Mouse (Mus musculus): ENCODE results near the gene Ptcd3. TPM values are rescaled to one million over a fixed set of nuclear protein-coding genes. Genes with fewer than 3 reads are reported as not detected.

Gene Ptcd3
- total and polyA plus RNA-seq, 3 experiments: 93.5 to 156 (median 94.3) TPM

DNA sequence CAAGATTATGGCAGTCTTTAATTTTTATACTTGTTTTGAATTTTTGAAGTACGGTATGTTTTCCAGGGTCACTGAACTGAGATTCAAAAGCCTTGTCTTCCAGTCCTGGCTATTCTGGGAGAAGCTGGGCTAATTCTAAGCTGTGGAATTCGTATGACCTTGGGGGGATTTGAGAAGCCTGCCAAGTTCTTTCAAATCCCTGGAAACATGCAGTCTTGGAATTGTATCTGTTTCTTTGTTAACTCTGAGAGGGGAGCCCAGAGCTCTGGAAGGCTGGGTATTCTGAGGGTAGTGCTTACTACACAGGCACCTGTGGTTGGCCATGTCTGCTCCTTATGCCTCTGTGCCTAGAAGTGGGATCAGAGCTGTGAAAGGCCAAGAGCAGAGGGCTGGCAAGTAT lies 27.2 kb upstream of the Ptcd3 start:
- TF ChIP-seq ZC3H11A (IDR thresholded peaks at IDR 0.05; ENCODE audit: low read depth, low read length) (no peak), HCFC1 (IDR thresholded peaks at IDR 0.05; ENCODE audit: low read depth, low read length) (no peak), USF1 (IDR thresholded peaks at IDR 0.05; ENCODE audit: low read depth, low read length) (no peak), JUND (IDR thresholded peaks at IDR 0.05; ENCODE audit: low read depth, low read length) (no peak), MAX (IDR thresholded peaks at IDR 0.05; ENCODE audit: low read length) (no peak), TCF12 (IDR thresholded peaks at IDR 0.05; ENCODE audit: low read depth, low read length) (no peak), ZNF384 (IDR thresholded peaks at IDR 0.05; ENCODE audit: low read depth, low read length) (no peak), KAT2A (conservative IDR thresholded peaks at IDR 0.05; ENCODE audit: low read depth, low read length) (no peak), TAL1 (IDR thresholded peaks at IDR 0.05; ENCODE audit: low read length) (no peak), E2F4 (IDR thresholded peaks at IDR 0.05; ENCODE audit: borderline replicate concordance, low read depth, low read length) (no peak), BHLHE40 (IDR thresholded peaks at IDR 0.05; ENCODE audit: borderline replicate concordance, low read depth, low read length) (no peak), MEF2A (IDR thresholded peaks at IDR 0.05; ENCODE audit: extremely low read depth, insufficient replicate concordance, low read depth, low read length, poor library complexity, severe bottlenecking) (no peak), EP300 (IDR thresholded peaks at IDR 0.05; ENCODE audit: low read depth in 1 of 2, low read length in 2 of 2) (no peak), MYC (IDR thresholded peaks at IDR 0.05; ENCODE audit: low read depth, low read length) (no peak), SIN3A (IDR thresholded peaks at IDR 0.05; ENCODE audit: low read length) (no peak), SMC3 (IDR thresholded peaks at IDR 0.05; ENCODE audit: low read depth, low read length) (no peak)
- no peaks in the 10 kb centered on the region for H3K79me2 ChIP-seq (ENCODE audit: control insufficient read depth, insufficient read depth, low read length, poor library complexity)
- no peaks in the 10 kb centered on the region for H3K27me3 ChIP-seq (ENCODE audit: control insufficient read depth in 1 of 2, insufficient read depth in 2 of 2, low read length in 2 of 2)
- no peak overlapping the region for H3K4me3 ChIP-seq (ENCODE audit: control insufficient read depth in 1 of 2, insufficient read depth in 1 of 2, low read depth in 2 of 2, low read length in 2 of 2)
- H3K4me1 ChIP-seq (ENCODE audit: control insufficient read depth in 1 of 2, insufficient read depth in 2 of 2, low read length in 2 of 2): no peaks in the 10 kb centered on the region
- DNase-seq (ENCODE audit: low read depth, low spot score): no peak
- no peaks in the 10 kb centered on the region for H3K9me3 ChIP-seq (replicated peaks; ENCODE audit: insufficient read depth, low read length)
- no peak overlapping the region for H3K27ac ChIP-seq (ENCODE audit: control insufficient read depth, low read depth, low read length)
- H3K9ac ChIP-seq (ENCODE audit: control insufficient read depth, low read depth, low read length, poor library complexity, severe bottlenecking): no peak overlapping the region
- peaks cover 0 to 10% of the 10 kb centered on the region in 2 experiments; a peak in 2 of 4 replicates for H3K36me3 ChIP-seq (ENCODE audit: control insufficient read depth in 1 of 2, insufficient read depth in 2 of 2, low read length in 2 of 2)

DNA sequence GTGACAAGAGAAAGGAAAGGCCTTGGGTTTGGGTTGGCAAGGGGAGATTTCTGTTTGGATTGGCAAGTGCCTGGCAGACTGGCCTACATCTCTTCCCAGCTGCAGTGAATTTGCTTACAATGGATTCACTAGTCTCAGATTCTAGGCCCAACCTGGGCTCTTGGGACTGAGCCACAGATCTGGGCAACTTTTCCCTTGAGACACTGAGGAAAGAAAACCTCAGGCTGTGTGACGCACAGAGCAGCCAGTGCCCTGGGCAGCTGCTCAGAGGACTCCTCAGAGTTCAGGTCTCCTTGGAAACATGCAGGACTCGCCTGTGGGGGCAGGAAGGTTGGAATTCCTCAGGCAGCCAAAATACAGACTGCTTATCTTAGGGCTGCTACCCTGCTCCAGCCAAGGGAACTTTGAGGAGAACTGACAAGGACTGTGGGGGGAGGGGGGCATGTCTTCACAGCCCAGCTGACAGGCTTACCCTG lies 25.6 kb upstream of the Ptcd3 start:
- no peak for DNase-seq (ENCODE audit: low read depth, low spot score)
- H3K9me3 ChIP-seq (replicated peaks; ENCODE audit: insufficient read depth, low read length): no peaks in the 10 kb centered on the region
- H3K36me3 ChIP-seq (ENCODE audit: control insufficient read depth in 1 of 2, insufficient read depth in 2 of 2, low read length in 2 of 2): peaks cover 0 to 15% of the 10 kb centered on the region in 2 experiments; a peak in 2 of 4 replicates
- TF ChIP-seq MAZ (IDR thresholded peaks at IDR 0.05; ENCODE audit: low read depth, low read length) (no peak), BHLHE40 (IDR thresholded peaks at IDR 0.05; ENCODE audit: borderline replicate concordance, low read depth, low read length) (no peak), ZKSCAN1 (IDR thresholded peaks at IDR 0.05; ENCODE audit: low read depth, low read length) (no peak), UBTF (IDR thresholded peaks at IDR 0.05; ENCODE audit: borderline replicate concordance, insufficient read depth, low read depth, low read length) (no peak), POLR2A (IDR thresholded peaks at IDR 0.05; ENCODE audit: control insufficient read depth in 1 of 2, insufficient read depth in 1 of 2, low read depth in 1 of 2, low read length in 2 of 2, poor library complexity in 1 of 2) (no peak), ETS1 (IDR thresholded peaks at IDR 0.05; ENCODE audit: low read depth, low read length) (no peak), POLR2AphosphoS2 (IDR thresholded peaks at IDR 0.05; ENCODE audit: low read length) (no peak), POLR2AphosphoS5 (IDR thresholded peaks at IDR 0.05; ENCODE audit: borderline replicate concordance, low read depth, low read length) (no peak)
- no peaks in the 10 kb centered on the region for H3K27me3 ChIP-seq (ENCODE audit: control insufficient read depth in 1 of 2, insufficient read depth in 2 of 2, low read length in 2 of 2)
- no peaks in the 10 kb centered on the region for H3K4me1 ChIP-seq (ENCODE audit: control insufficient read depth in 1 of 2, insufficient read depth in 2 of 2, low read length in 2 of 2)
- H3K9ac ChIP-seq (ENCODE audit: control insufficient read depth, low read depth, low read length, poor library complexity, severe bottlenecking): no peak overlapping the region
- no peaks in the 10 kb centered on the region for H3K79me2 ChIP-seq (ENCODE audit: control insufficient read depth, insufficient read depth, low read length, poor library complexity)
- no peak overlapping the region for H3K27ac ChIP-seq (ENCODE audit: control insufficient read depth, low read depth, low read length)
- no peak overlapping the region for H3K4me3 ChIP-seq (ENCODE audit: control insufficient read depth in 1 of 2, insufficient read depth in 1 of 2, low read depth in 2 of 2, low read length in 2 of 2)
